Comparison of ENCODE assay signal across 14 mouse cellular contexts in the genomic region with DNA sequence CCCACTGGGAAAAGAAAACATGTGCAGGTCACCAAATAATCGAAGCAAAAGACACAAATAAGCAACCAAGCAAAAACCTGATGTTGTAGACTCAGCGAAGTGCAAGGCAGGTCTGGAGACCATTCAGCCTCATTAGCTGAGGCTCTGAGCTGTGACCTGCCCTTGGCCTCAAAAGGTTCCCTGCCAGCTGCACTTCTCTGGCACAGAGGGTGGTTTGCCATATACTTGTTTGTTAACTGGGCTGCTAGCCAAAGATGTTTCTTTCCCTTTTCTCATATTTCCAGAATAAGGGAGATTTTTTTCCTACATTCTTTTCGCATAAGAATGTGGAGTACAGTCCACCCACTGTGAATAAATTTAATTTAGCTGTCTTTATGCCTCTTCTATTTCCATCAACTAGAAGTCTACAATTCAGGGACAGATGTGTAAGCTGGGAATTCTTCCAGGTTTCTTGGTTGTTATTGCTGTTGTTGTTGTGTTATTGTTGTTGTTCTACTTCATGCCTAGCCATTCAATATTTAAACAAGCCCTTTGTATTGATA.
DNase-seq lines count a peak whose midpoint lies in the region; ATAC-seq and TF ChIP-seq lines count a peak whose summit lies in the region.
"Had no signal": no experiment of that assay in that cellular context is flagged by ENCODE, and none has a peak within 500 bp of the region (broad histone marks: within the 10 kb centered on the region; RNA-seq: fewer than 3 reads in every experiment).

No protein-coding gene starts in this region.

- peaks cover 9% of the 10 kb centered on the region; the same call in 1 of the 2 replicates for H3K36me3 ChIP-seq in kidney, embryonic 16.5 days (ENCODE audit: insufficient read depth, low read length)
- 0 out of 2 replicates have a peak, but pooled peaks cover 3% of the 10 kb centered on the region for H3K36me3 ChIP-seq in kidney, postnatal 0 days (ENCODE audit: insufficient read depth, low read length)
- H3K36me3 ChIP-seq in midbrain, embryonic 11.5 days (ENCODE audit: control insufficient read depth, insufficient read depth, low read length), result no peaks in the 10 kb centered on the region
- H3K36me3 ChIP-seq in hindbrain, embryonic 11.5 days (ENCODE audit: control insufficient read depth, insufficient read depth, low read length), result no peaks in the 10 kb centered on the region
- H3K36me3 ChIP-seq: forebrain, embryonic 10.5 days; liver, embryonic 13.5 days; midbrain, embryonic 12.5 days; neural tube, embryonic 12.5 days had no signal

- WGBS in kidney, embryonic 16.5 days, result 35% methylated on average over 3 of the region's 3 CpGs
- WGBS in kidney, postnatal 0 days, result 41% methylated on average over 3 of the region's 3 CpGs
- whole genome bisulfite sequencing in midbrain, embryonic 11.5 days, result 75% methylated on average over 3 of the region's 3 CpGs
- WGBS in hindbrain, embryonic 11.5 days, result 69% methylated on average over 3 of the region's 3 CpGs

- 0 out of 2 replicates have a peak, but pooled peaks cover 3% of the 10 kb centered on the region for H3K4me1 ChIP-seq in kidney, embryonic 16.5 days (ENCODE audit: insufficient read depth, low read length)
- H3K4me1 ChIP-seq in kidney, postnatal 0 days (replicated peaks; ENCODE audit: insufficient read depth, low read length), result no peaks in the 10 kb centered on the region
- H3K4me1 ChIP-seq in midbrain, embryonic 11.5 days (ENCODE audit: control insufficient read depth, insufficient read depth, low read length), result no peaks in the 10 kb centered on the region
- H3K4me1 ChIP-seq in hindbrain, embryonic 11.5 days (replicated peaks; ENCODE audit: control insufficient read depth, insufficient read depth, low read length), result no peaks in the 10 kb centered on the region
- H3K4me1 ChIP-seq: liver, embryonic 13.5 days; midbrain, embryonic 12.5 days; neural tube, embryonic 12.5 days had no signal

- peak; percentile 83; the same call in 1 of the 2 replicates for ATAC-seq in kidney, embryonic 16.5 days (ENCODE audit: low FRiP score, low TSS enrichment)
- peak; percentile 69; the same call in 1 of the 2 replicates for ATAC-seq in kidney, postnatal 0 days (replicated peaks; ENCODE audit: low FRiP score, low read depth)
- ATAC-seq in midbrain, embryonic 11.5 days (ENCODE audit: low FRiP score), result no peak
- ATAC-seq in hindbrain, embryonic 11.5 days (ENCODE audit: low FRiP score), result no peak
- ATAC-seq: activated CD4-positive, CD25-positive, alpha-beta regulatory T cell, adult 4 months had no signal

- TF ChIP-seq CTCF in kidney, postnatal 0 days (IDR thresholded peaks at IDR 0.05; ENCODE audit: low read depth), result no peak

- no peaks in the 10 kb centered on the region for H3K9me3 ChIP-seq in kidney, embryonic 16.5 days (ENCODE audit: low read length)
- no peaks in the 10 kb centered on the region for H3K9me3 ChIP-seq in kidney, postnatal 0 days (replicated peaks; ENCODE audit: low read length)
- H3K9me3 ChIP-seq in midbrain, embryonic 11.5 days (ENCODE audit: control insufficient read depth, low read length), result no peaks in the 10 kb centered on the region
- no peaks in the 10 kb centered on the region for H3K9me3 ChIP-seq in hindbrain, embryonic 11.5 days (ENCODE audit: control insufficient read depth, low read length)
- H3K9me3 ChIP-seq: forebrain, embryonic 10.5 days; liver, embryonic 13.5 days; midbrain, embryonic 12.5 days; neural tube, embryonic 12.5 days had no signal

- H3K27ac ChIP-seq in kidney, embryonic 16.5 days (ENCODE audit: low read length), result no peak overlapping the region
- no peak overlapping the region for H3K27ac ChIP-seq in kidney, postnatal 0 days
- H3K27ac ChIP-seq in midbrain, embryonic 11.5 days (ENCODE audit: low read depth, low read length), result no peak overlapping the region
- no peak overlapping the region for H3K27ac ChIP-seq in hindbrain, embryonic 11.5 days (ENCODE audit: low read depth, low read length)
- H3K27ac ChIP-seq: forebrain, embryonic 10.5 days; liver, embryonic 13.5 days; midbrain, embryonic 12.5 days; neural tube, embryonic 12.5 days had no signal

- no peaks in the 10 kb centered on the region for H3K27me3 ChIP-seq in kidney, embryonic 16.5 days (ENCODE audit: insufficient read depth, low read length)
- H3K27me3 ChIP-seq in kidney, postnatal 0 days (ENCODE audit: insufficient read depth, low read length), result no peaks in the 10 kb centered on the region
- H3K27me3 ChIP-seq in midbrain, embryonic 11.5 days (ENCODE audit: control insufficient read depth, insufficient read depth, low read length), result no peaks in the 10 kb centered on the region
- no peaks in the 10 kb centered on the region for H3K27me3 ChIP-seq in hindbrain, embryonic 11.5 days (ENCODE audit: control insufficient read depth, insufficient read depth, low read length)
- H3K27me3 ChIP-seq: liver, embryonic 13.5 days; midbrain, embryonic 12.5 days; neural tube, embryonic 12.5 days had no signal

- H3K4me3 ChIP-seq in kidney, embryonic 16.5 days (ENCODE audit: low read length), result no peak overlapping the region
- H3K4me3 ChIP-seq in kidney, postnatal 0 days (replicated peaks; ENCODE audit: low read depth, low read length), result no peak overlapping the region
- H3K4me3 ChIP-seq in midbrain, embryonic 11.5 days (ENCODE audit: low read depth, low read length), result no peak overlapping the region
- H3K4me3 ChIP-seq in hindbrain, embryonic 11.5 days (ENCODE audit: low read depth, low read length), result no peak overlapping the region
- H3K4me3 ChIP-seq: forebrain, embryonic 10.5 days; liver, embryonic 13.5 days; midbrain, embryonic 12.5 days; neural tube, embryonic 12.5 days had no signal

- no peak overlapping the region for H3K9ac ChIP-seq in kidney, embryonic 16.5 days (replicated peaks; ENCODE audit: low read length)
- H3K9ac ChIP-seq in kidney, postnatal 0 days (ENCODE audit: low read depth, low read length), result no peak overlapping the region
- H3K9ac ChIP-seq in midbrain, embryonic 11.5 days (ENCODE audit: low read length), result no peak overlapping the region
- H3K9ac ChIP-seq in hindbrain, embryonic 11.5 days (ENCODE audit: low read depth, low read length), result no peak overlapping the region
- H3K9ac ChIP-seq: liver, embryonic 13.5 days; midbrain, embryonic 12.5 days; neural tube, embryonic 12.5 days had no signal

- no peak for DNase-seq in kidney, adult 9 months
- DNase-seq in Muller cell, postnatal 12 days (ENCODE audit: inconsistent ontology term), result peak; percentile 83
- peak; percentile 4 for DNase-seq in adrenal gland, postnatal 25 days
- peak; percentile 28 for DNase-seq in kidney, postnatal 0 days (ENCODE audit: low spot score)
- no peak for DNase-seq in midbrain, embryonic 11.5 days (ENCODE audit: low spot score, missing footprints)
- no peak for DNase-seq in hindbrain, embryonic 11.5 days (ENCODE audit: low spot score)
- DNase-seq: cerebellum, adult 9-11 months; layer of hippocampus, postnatal 36 days; liver, embryonic 13.5 days had no signal

- H3K4me2 ChIP-seq in kidney, embryonic 16.5 days (replicated peaks; ENCODE audit: low read depth, low read length), result no peak overlapping the region
- H3K4me2 ChIP-seq in kidney, postnatal 0 days (ENCODE audit: low read length), result no peak overlapping the region
- H3K4me2 ChIP-seq in midbrain, embryonic 11.5 days, result no peak overlapping the region
- no peak overlapping the region for H3K4me2 ChIP-seq in hindbrain, embryonic 11.5 days (replicated peaks; ENCODE audit: low read depth, low read length)
- H3K4me2 ChIP-seq: liver, embryonic 13.5 days; midbrain, embryonic 12.5 days; neural tube, embryonic 12.5 days had no signal

Comparison
In these comparisons a context has a peak if more than half of its experiments do, and no peak if none do; other contexts are left out.
1. DNase-seq: peak in Muller cell, postnatal 12 days (single experiment), adrenal gland, postnatal 25 days (single experiment) and kidney, postnatal 0 days (single experiment); none in kidney, adult 9 months (single experiment), midbrain, embryonic 11.5 days (single experiment) and hindbrain, embryonic 11.5 days (single experiment).
2. ATAC-seq: peak in kidney, embryonic 16.5 days (single experiment) and kidney, postnatal 0 days (single experiment); none in midbrain, embryonic 11.5 days (single experiment) and hindbrain, embryonic 11.5 days (single experiment).